Mouse (Mus musculus): ENCODE data around the gene Cdkl3. TPM values are rescaled to one million over a fixed set of nuclear protein-coding genes. Genes with fewer than 3 reads are reported as not detected.

Cdkl3 gene
- polyA plus RNA-seq, 1 experiment = 2.2 TPM

- Histone ChIP-seq H3K36me3 (ENCODE audit: control insufficient read depth, insufficient read depth) (no peaks in the 10 kb centered on the region), H3K4me2 (ENCODE audit: low read depth) (no peak overlapping the region), H3K79me2 (ENCODE audit: control insufficient read depth, insufficient read depth) (no peaks in the 10 kb centered on the region), H3K27me3 (ENCODE audit: control insufficient read depth, insufficient read depth, insufficient read length) (no peaks in the 10 kb centered on the region), H3K4me3 (no peak overlapping the region), H3ac (ENCODE audit: control insufficient read depth, insufficient read length) (no peak overlapping the region)
- TF ChIP-seq CEBPB (IDR thresholded peaks at IDR 0.05; ENCODE audit: insufficient read depth, poor library complexity, severe bottlenecking) (no peak), REST (IDR thresholded peaks at IDR 0.05; ENCODE audit: insufficient read depth, insufficient read length) (no peak), SRF (IDR thresholded peaks at IDR 0.05; ENCODE audit: control insufficient read depth, insufficient read length, low read depth) (no peak), POLR2A (IDR thresholded peaks at IDR 0.05; ENCODE audit: insufficient read length, low read depth) (no peak), E2F4 (IDR thresholded peaks at IDR 0.05; ENCODE audit: insufficient read depth) (no peak), USF1 (IDR thresholded peaks at IDR 0.05; ENCODE audit: low read depth) (no peak), TCF3 (IDR thresholded peaks at IDR 0.05; ENCODE audit: insufficient read length, low read depth) (no peak), POLR2AphosphoS2 (IDR thresholded peaks at IDR 0.05; ENCODE audit: insufficient read length, low read depth) (no peak), MAX (IDR thresholded peaks at IDR 0.05; ENCODE audit: low read depth) (no peak), MYOG (IDR thresholded peaks at IDR 0.05; ENCODE audit: control insufficient read depth in 1 of 3, insufficient read depth in 1 of 3, insufficient read length in 2 of 3, low read depth in 2 of 3) (no peak), TCF12 (IDR thresholded peaks at IDR 0.05; ENCODE audit: insufficient read depth, poor library complexity, severe bottlenecking) (no peak), MYOD1 (IDR thresholded peaks at IDR 0.05; ENCODE audit: control insufficient read depth in 1 of 3, insufficient read length in 2 of 3, low read depth in 2 of 3) (no peak)
These were observed 39.2 kb downstream of the Cdkl3 start for GRCm38 (mm10) chr11:52043224-52043623.

GRCm38 (mm10) chr11:52044156-52044555, 40.1 kb downstream of the Cdkl3 start:
- Histone ChIP-seq H3K4me3 (no peak overlapping the region), H3ac (ENCODE audit: control insufficient read depth, insufficient read length) (no peak overlapping the region), H3K36me3 (ENCODE audit: control insufficient read depth, insufficient read depth) (no peaks in the 10 kb centered on the region), H3K4me2 (ENCODE audit: low read depth) (no peak overlapping the region), H3K27me3 (ENCODE audit: control insufficient read depth, insufficient read depth, insufficient read length) (no peaks in the 10 kb centered on the region), H3K79me2 (ENCODE audit: control insufficient read depth, insufficient read depth) (no peaks in the 10 kb centered on the region)
- TF ChIP-seq TCF12 (IDR thresholded peaks at IDR 0.05; ENCODE audit: insufficient read depth, poor library complexity, severe bottlenecking) = no peak
- TF ChIP-seq MYOD1 (IDR thresholded peaks at IDR 0.05; ENCODE audit: control insufficient read depth in 1 of 3, insufficient read length in 2 of 3, low read depth in 2 of 3) = no peak

DNA sequence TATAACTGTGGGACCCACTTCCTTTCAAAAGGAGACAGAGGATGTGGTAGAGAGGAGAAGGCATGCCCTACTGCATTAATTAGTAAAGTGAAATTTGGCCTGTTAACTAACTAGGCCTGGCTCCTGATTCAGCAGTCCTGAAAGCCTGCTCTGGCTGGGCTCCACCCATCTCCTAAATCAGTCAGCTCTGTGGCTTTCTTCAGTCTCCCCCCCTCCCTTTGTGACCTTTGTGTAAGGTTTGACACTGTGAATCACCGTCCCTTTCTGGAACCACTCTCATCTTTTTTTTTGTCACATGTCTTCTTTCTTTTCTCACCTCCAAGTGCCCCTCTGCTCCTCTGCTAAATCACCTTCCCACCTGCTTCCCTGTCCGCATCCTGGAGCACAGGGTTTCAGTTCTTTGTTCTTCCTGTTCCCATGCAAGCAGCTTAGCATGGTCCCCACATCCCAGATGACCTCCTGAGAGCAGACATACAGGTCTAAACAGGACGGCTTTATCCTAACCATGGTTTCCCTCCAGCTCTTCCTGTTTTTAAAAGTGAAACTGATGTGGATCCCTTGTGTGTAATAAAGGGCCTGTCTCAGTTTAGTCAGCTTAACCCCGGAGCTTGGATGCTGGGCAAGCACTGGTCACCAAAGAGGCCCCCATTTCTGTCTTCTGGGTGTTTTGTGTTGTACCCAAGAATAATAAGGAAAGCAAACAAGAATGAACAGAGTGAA, 42.6 kb downstream of the Cdkl3 start:
- H3K4me3 ChIP-seq = no peak overlapping the region
- TF ChIP-seq MYOD1 (IDR thresholded peaks at IDR 0.05; ENCODE audit: control insufficient read depth in 1 of 3, insufficient read length in 2 of 3, low read depth in 2 of 3) = no peak
- TF ChIP-seq POLR2AphosphoS2 (IDR thresholded peaks at IDR 0.05; ENCODE audit: insufficient read length, low read depth) = no peak
- no peaks in the 10 kb centered on the region for H3K36me3 ChIP-seq (ENCODE audit: control insufficient read depth, insufficient read depth)
- no peaks in the 10 kb centered on the region for H3K27me3 ChIP-seq (ENCODE audit: control insufficient read depth, insufficient read depth, insufficient read length)
- H3ac ChIP-seq (ENCODE audit: control insufficient read depth, insufficient read length) = no peak overlapping the region
- peak overlapping the region; percentile 70 for H3K4me2 ChIP-seq (ENCODE audit: low read depth)
- H3K79me2 ChIP-seq (ENCODE audit: control insufficient read depth, insufficient read depth) = no peaks in the 10 kb centered on the region

- Histone ChIP-seq H3ac (ENCODE audit: control insufficient read depth, insufficient read length) (no peak overlapping the region), H3K36me3 (ENCODE audit: control insufficient read depth, insufficient read depth) (no peaks in the 10 kb centered on the region), H3K27me3 (ENCODE audit: control insufficient read depth, insufficient read depth, insufficient read length) (no peaks in the 10 kb centered on the region), H3K4me2 (ENCODE audit: low read depth) (no peak overlapping the region), H3K79me2 (ENCODE audit: control insufficient read depth, insufficient read depth) (no peaks in the 10 kb centered on the region), H3K4me3 (no peak overlapping the region)
- TF ChIP-seq USF1 (IDR thresholded peaks at IDR 0.05; ENCODE audit: low read depth) = no peak
- peak; percentile 69; the same call in 1 of the 2 replicates for TF ChIP-seq CEBPB (IDR thresholded peaks at IDR 0.05; ENCODE audit: insufficient read depth, poor library complexity, severe bottlenecking)
These were observed 49.4 kb downstream of the Cdkl3 start for GRCm38 (mm10) chr11:52053371-52053770.

- Histone ChIP-seq H3K27me3 (ENCODE audit: control insufficient read depth, insufficient read depth, insufficient read length) (no peaks in the 10 kb centered on the region), H3K4me2 (ENCODE audit: low read depth) (no peak overlapping the region), H3K79me2 (ENCODE audit: control insufficient read depth, insufficient read depth) (no peaks in the 10 kb centered on the region), H3K4me3 (no peak overlapping the region), H3K36me3 (ENCODE audit: control insufficient read depth, insufficient read depth) (no peaks in the 10 kb centered on the region), H3ac (ENCODE audit: control insufficient read depth, insufficient read length) (no peak overlapping the region)
- TF ChIP-seq POLR2AphosphoS2 (IDR thresholded peaks at IDR 0.05; ENCODE audit: insufficient read length, low read depth) = no peak
- TF ChIP-seq TCF12 (IDR thresholded peaks at IDR 0.05; ENCODE audit: insufficient read depth, poor library complexity, severe bottlenecking) = no peak
- TF ChIP-seq E2F4 (IDR thresholded peaks at IDR 0.05; ENCODE audit: insufficient read depth) = no peak
- no peak for TF ChIP-seq CEBPB (IDR thresholded peaks at IDR 0.05; ENCODE audit: insufficient read depth, poor library complexity, severe bottlenecking)
- TF ChIP-seq TCF3 (IDR thresholded peaks at IDR 0.05; ENCODE audit: insufficient read length, low read depth) = no peak
- no peak for TF ChIP-seq POLR2A (IDR thresholded peaks at IDR 0.05; ENCODE audit: insufficient read length, low read depth)
- TF ChIP-seq SRF (IDR thresholded peaks at IDR 0.05; ENCODE audit: control insufficient read depth, insufficient read length, low read depth) = no peak
- TF ChIP-seq USF1 (IDR thresholded peaks at IDR 0.05; ENCODE audit: low read depth) = no peak
- TF ChIP-seq MAX (IDR thresholded peaks at IDR 0.05; ENCODE audit: low read depth) = no peak
- no peak for TF ChIP-seq MYOD1 (IDR thresholded peaks at IDR 0.05; ENCODE audit: control insufficient read depth in 1 of 3, insufficient read length in 2 of 3, low read depth in 2 of 3)
These were observed 50.7 kb downstream of the Cdkl3 start for GRCm38 (mm10) chr11:52054728-52055127.
